Mouse (Mus musculus) heart, postnatal 0 days (tissue): Measurements from ENCODE around the gene Wdhd1. TPM values are rescaled to one million over a fixed set of nuclear protein-coding genes. Genes with fewer than 3 reads are reported as not detected.

Experiments
- ATAC-seq: fragments of 200-750 bp; cut with Nextera tagmentation; 2 replicates; pipeline ENCODE4 v1.8.0; 2017; ENCODE audit warnings: low read depth, moderate number of reproducible peaks, moderate library complexity; ENCODE audit not compliant: insufficient read depth
- DNase-seq: peaks from one replicate; pipeline ENCODE4 v3.0.0-alpha.2; 2016; ENCODE audit warnings: low spot score
- H3K27ac ChIP-seq: fragments of 300-500 bp; sonication (generic); 2 replicates; pipeline ENCODE4 v1.5.1; 2014; ENCODE audit warnings: low read depth, mild to moderate bottlenecking
- H3K27me3 ChIP-seq: fragments of 300-500 bp; sonication (generic); 2 replicates; pipeline ENCODE4 v1.6.1; 2014; ENCODE audit warnings: low read length, mixed read lengths; ENCODE audit not compliant: control insufficient read depth, insufficient read depth
- H3K36me3 ChIP-seq: fragments of 300-500 bp; sonication (generic); replicated peaks from 2 replicates; pipeline ENCODE4 v1.6.1; 2014; ENCODE audit warnings: low read length, mixed read lengths; ENCODE audit not compliant: control insufficient read depth, insufficient read depth
- H3K4me1 ChIP-seq: fragments of 300-500 bp; sonication (generic); 2 replicates; pipeline ENCODE4 v1.6.1; 2014; ENCODE audit warnings: antibody characterized with exemption; ENCODE audit not compliant: control insufficient read depth, insufficient read depth
- H3K4me2 ChIP-seq: fragments of 300-500 bp; sonication (generic); 2 replicates; pipeline ENCODE4 v1.6.1; 2014; ENCODE audit warnings: low read depth, mild to moderate bottlenecking, low read length, moderate library complexity
- H3K4me3 ChIP-seq: fragments of 300-500 bp; sonication (generic); 2 replicates; pipeline ENCODE4 v1.5.1; 2014; ENCODE audit warnings: low read depth, low read length
- H3K9ac ChIP-seq: fragments of 300-500 bp; sonication (generic); replicated peaks from 2 replicates; pipeline ENCODE4 v1.6.1; 2014; ENCODE audit warnings: low read depth, low read length, mixed read lengths
- H3K9me3 ChIP-seq: fragments of 300-500 bp; sonication (generic); replicated peaks from 2 replicates; pipeline ENCODE4 v1.6.1; 2016; ENCODE audit warnings: low read length; ENCODE audit not compliant: control insufficient read depth
- CTCF ChIP-seq: IDR thresholded peaks from 2 replicates; pipeline ENCODE4 v1.5.1; 2016; ENCODE audit warnings: antibody characterized with exemption, control low read depth, low read depth
- EP300 ChIP-seq: IDR thresholded peaks from 2 replicates; pipeline ENCODE4 v1.6.1; 2016; ENCODE audit warnings: antibody characterized with exemption, low read depth
- WGBS: fragments of 180-500 bp; shearing (Covaris S2); extraction: QIAGEN DNeasy Blood & Tissue Kit; methylation state at CpG from one replicate; pipeline ENCODE4 v1.1.7; 2014; 5-methylcytosine and 5-hydroxymethylcytosine counted together
- polyA plus RNA-seq: library from polyadenylated mRNA; unstranded; fragments of >200 nt; fragmentation: Nextera tagmentation; extraction: Ambion mirVana; gene quantifications from 2 replicates; pipeline ENCODE4 v1.2.1, GENCODE M21; 2015
- total RNA-seq: library from RNA; depleted of rRNA; stranded (reverse); fragments of >200 nt; gene quantifications from 2 replicates; pipeline ENCODE4 v1.2.3, GENCODE M21; 2014; ENCODE audit warnings: low replicate concordance

The Wdhd1 gene
- total and polyA plus RNA-seq, 2 experiments from 2014 or later: 3.9 to 4.5 TPM

DNA sequence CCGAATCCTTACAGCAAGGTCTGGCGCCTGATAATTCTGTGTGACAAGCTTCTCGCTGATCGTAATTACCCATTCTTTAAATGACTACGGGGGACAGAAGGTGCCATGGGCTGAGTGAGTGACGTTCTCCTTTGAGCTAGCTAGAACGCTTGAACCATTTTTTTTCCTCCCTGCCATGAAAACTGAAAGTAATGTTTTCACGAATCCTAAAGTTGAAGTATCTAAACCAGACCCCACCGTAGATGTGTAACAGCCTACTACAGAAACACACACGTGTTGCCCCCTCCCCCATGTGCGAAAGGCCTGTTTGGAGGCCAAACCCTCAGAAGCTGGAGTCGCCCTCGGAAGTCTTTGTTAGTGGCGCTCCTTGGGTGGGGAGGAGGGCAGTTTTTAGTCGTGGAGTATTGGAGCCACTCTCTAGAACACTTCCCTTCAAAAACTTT lies 22.2 kb upstream of the Wdhd1 start:
- WGBS: under 1% methylated on average over 15 of the region's 15 CpGs
- H3K9me3 ChIP-seq: no peaks in the 10 kb centered on the region
- peak overlapping the region; percentile 77 for H3K4me2 ChIP-seq
- DNase-seq (no peak), ATAC-seq (peak; percentile 2; the same call in 1 of the 2 replicates)
- H3K9ac ChIP-seq: peak overlapping the region; percentile 98
- TF ChIP-seq CTCF (no peak), EP300 (no peak)
- peaks cover 12% of the 10 kb centered on the region for H3K4me1 ChIP-seq
- peak overlapping the region; percentile 96 for H3K4me3 ChIP-seq
- H3K27ac ChIP-seq: peak overlapping the region; percentile 97
- no peaks in the 10 kb centered on the region for H3K27me3 ChIP-seq
- no peaks in the 10 kb centered on the region for H3K36me3 ChIP-seq

DNA sequence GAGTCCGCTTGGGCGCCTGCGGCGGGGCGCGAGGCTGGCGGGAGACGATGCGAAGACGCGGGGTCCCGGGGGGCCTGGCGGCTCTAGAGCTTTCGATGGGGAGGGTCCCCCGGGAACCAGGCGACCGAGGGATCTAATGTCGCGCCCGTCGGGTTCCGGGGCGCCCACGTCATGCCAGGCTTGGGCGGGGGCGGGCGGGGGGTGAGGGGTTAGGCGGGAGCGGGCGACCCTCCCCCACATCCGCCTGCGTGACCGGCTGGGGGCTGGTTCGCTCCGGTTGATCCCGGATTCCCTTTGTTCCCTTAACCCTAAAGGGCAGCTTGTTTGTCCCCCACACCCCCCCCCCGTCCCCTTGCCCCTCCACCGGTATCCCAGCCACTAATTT lies 21.7 kb upstream of the Wdhd1 start:
- Histone ChIP-seq H3K4me2 (peak overlapping the region; percentile 77), H3K36me3 (no peaks in the 10 kb centered on the region), H3K4me3 (peak overlapping the region; percentile 96), H3K9ac (peak overlapping the region; percentile 98), H3K9me3 (no peaks in the 10 kb centered on the region), H3K4me1 (peaks cover 12% of the 10 kb centered on the region), H3K27ac (peak overlapping the region; percentile 97), H3K27me3 (no peaks in the 10 kb centered on the region)
- no peak; the same call in 1 of the 2 replicates for TF ChIP-seq EP300
- no peak for TF ChIP-seq CTCF
- DNase-seq (peak; percentile 19), ATAC-seq (peak; percentile 79)
- WGBS: under 1% methylated on average over 28 of the region's 38 CpGs

DNA sequence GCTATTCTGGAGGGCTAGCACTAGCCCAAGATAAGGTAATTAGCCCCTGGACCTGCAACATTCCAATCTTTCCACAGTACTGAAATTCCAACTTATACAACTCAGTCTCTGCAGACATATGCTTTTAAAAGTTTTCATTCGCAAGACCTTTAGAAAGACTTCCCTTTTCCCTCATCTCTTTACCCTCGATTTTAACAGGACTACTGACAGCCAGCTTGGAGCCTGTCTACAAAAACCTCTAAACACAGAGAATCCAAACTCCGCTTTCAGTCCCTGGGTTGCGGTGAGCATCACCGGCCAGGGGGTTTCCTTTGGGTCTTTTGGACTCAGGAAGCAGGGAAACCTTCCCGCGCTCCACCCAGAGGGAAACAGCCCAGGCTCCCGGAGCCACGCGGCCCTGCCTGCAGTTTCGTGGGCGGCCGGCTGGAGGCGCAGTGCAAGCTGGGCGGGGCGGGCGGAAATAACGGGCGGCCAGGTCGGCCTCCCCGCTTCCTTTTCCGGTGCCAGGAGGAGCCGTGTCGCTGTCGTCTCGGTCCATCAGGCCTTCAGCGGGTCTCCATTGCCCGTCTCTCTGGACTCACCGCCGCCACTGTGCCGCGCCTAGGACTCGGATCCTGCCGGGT lies 21.2 kb upstream of the Wdhd1 start, which contains the start of gene Mapk1ip1l:
Gene Mapk1ip1l, plus strand, starts transcription at position 482 of the 623 bp plus-strand sequence.
- TF ChIP-seq CTCF: peak; percentile 94
- TF ChIP-seq EP300: peak; percentile 64; the same call in 1 of the 2 replicates
- ATAC-seq: peak; percentile 92
- peak within 1 kb of the TSS; percentile 97 for H3K27ac ChIP-seq
- peaks cover 12% of the 10 kb centered on the region for H3K4me1 ChIP-seq
- DNase-seq: peak; percentile 89
- H3K27me3 ChIP-seq: no peaks in the 10 kb centered on the region
- WGBS: 1% methylated on average over 33 of the region's 34 CpGs
- H3K4me3 ChIP-seq: peak within 1 kb of the TSS; percentile 96
- peak within 1 kb of the TSS; percentile 77 for H3K4me2 ChIP-seq
- peak within 1 kb of the TSS; percentile 98 for H3K9ac ChIP-seq
- no peaks in the 10 kb centered on the region for H3K9me3 ChIP-seq
- no peaks in the 10 kb centered on the region for H3K36me3 ChIP-seq

DNA sequence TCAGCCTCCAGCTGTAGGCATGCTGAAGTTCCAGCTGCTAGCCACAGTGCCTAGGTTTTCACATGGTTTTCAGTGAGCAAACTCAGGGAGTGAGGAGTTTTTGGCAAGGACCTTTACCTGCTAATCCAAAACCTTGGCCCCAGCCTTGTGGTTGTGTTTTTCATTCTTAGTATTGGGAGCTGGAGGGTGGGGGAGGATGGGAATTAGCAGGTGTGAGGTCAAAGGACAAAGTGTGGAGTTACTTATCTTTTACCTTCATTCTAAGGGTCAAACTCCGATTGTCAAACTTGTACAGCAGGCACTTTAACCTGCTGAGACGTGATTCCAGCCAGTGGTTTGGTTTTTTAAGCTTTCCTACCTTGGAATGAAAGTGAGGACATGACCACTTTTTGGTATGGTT lies 19.6 kb upstream of the Wdhd1 start:
- no peak for DNase-seq
- H3K9ac ChIP-seq: no peak overlapping the region
- WGBS: 57% methylated on average over 2 of the region's 2 CpGs
- no peaks in the 10 kb centered on the region for H3K9me3 ChIP-seq
- peaks cover 8% of the 10 kb centered on the region; the same call in 1 of the 2 replicates for H3K4me1 ChIP-seq
- H3K4me3 ChIP-seq: no peak overlapping the region
- H3K4me2 ChIP-seq: no peak overlapping the region
- no peak for ATAC-seq
- no peaks in the 10 kb centered on the region for H3K36me3 ChIP-seq
- TF ChIP-seq EP300 (no peak), CTCF (no peak)
- no peaks in the 10 kb centered on the region for H3K27me3 ChIP-seq
- no peak overlapping the region for H3K27ac ChIP-seq

DNA sequence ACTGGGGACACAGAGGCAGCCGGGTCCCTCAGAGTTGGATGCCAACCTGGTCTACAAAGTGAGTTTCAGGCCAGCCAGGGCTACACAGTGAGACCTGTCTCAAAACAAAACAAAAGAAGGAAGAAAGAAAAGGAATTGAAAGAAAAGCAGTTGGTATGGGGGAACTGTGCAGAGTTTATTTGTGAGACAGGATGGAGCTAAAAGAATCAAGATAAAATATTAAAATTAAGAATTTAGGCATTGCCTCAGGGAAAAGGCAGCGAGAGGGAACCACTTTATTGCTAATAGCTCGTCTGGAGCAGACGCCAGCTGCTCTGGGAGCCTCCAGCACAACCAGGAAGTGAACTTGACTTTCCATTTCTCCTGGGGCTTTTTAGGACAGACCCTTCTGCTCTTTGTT lies 17.5 kb upstream of the Wdhd1 start:
- 54% methylated on average over 4 of the region's 4 CpGs for WGBS
- H3K27me3 ChIP-seq: no peaks in the 10 kb centered on the region
- H3K9me3 ChIP-seq: no peaks in the 10 kb centered on the region
- H3K4me1 ChIP-seq: 0 out of 2 replicates have a peak, but pooled peaks cover under 1% of the 10 kb centered on the region
- H3K36me3 ChIP-seq: peaks cover 13% of the 10 kb centered on the region
- no peak overlapping the region for H3K4me3 ChIP-seq
- TF ChIP-seq CTCF: no peak
- no peak for TF ChIP-seq EP300
- DNase-seq (no peak), ATAC-seq (no peak)
- H3K4me2 ChIP-seq: no peak overlapping the region
- H3K27ac ChIP-seq: no peak overlapping the region
- H3K9ac ChIP-seq: no peak overlapping the region

DNA sequence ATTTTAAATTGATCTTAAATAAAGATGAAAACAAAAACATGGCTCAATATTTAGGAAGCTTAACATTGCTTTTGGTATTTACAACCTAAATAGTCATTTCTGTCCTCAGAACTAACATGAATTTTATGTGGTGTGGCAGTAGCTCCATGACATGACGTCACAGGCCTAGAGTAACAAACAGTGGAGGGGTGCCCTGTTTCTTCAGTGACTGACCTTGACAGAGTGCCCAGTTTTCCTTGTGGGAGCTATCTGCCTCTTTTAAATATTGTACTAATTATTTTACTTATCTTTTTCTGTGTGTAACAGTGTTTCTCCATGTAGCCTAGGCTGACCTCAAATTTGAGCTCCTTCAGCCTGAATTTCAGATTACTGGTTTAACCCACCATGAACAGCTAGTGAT lies 15.1 kb upstream of the Wdhd1 start:
- H3K4me1 ChIP-seq: no peaks in the 10 kb centered on the region; the same call in 1 of the 2 replicates
- ATAC-seq (no peak), DNase-seq (no peak)
- H3K36me3 ChIP-seq: peaks cover 13% of the 10 kb centered on the region
- TF ChIP-seq EP300 (no peak), CTCF (no peak)
- 63% methylated on average over 1 of the region's 1 CpGs for WGBS
- H3K9me3 ChIP-seq: no peaks in the 10 kb centered on the region
- H3K27ac ChIP-seq: no peak overlapping the region
- no peak overlapping the region for H3K4me2 ChIP-seq
- H3K27me3 ChIP-seq: no peaks in the 10 kb centered on the region
- no peak overlapping the region for H3K4me3 ChIP-seq
- H3K9ac ChIP-seq: no peak overlapping the region
